Mouse (Mus musculus) embryo, embryonic 9.5 days (tissue): ENCODE results near the gene Ripk1.

ENCODE experiments used
- DNase-seq: peaks from one replicate; pipeline ENCODE4 v3.0.0-alpha.2; 2017; ENCODE audit errors: extremely low spot score

Ripk1 gene

GRCm38 (mm10) chr13:34002058-34003006 is at the start of gene Ripk1, which contains the start of gene Serpinb6a:
Ripk1 (plus strand) TSS chr13:34002363.
Serpinb6a (minus strand) TSS chr13:34002794.
- DNase-seq = peak; percentile 89

GRCm38 (mm10) chr13:33952947-33953346 is 49.2 kb upstream of the Ripk1 start:
- no peak for DNase-seq

DNA sequence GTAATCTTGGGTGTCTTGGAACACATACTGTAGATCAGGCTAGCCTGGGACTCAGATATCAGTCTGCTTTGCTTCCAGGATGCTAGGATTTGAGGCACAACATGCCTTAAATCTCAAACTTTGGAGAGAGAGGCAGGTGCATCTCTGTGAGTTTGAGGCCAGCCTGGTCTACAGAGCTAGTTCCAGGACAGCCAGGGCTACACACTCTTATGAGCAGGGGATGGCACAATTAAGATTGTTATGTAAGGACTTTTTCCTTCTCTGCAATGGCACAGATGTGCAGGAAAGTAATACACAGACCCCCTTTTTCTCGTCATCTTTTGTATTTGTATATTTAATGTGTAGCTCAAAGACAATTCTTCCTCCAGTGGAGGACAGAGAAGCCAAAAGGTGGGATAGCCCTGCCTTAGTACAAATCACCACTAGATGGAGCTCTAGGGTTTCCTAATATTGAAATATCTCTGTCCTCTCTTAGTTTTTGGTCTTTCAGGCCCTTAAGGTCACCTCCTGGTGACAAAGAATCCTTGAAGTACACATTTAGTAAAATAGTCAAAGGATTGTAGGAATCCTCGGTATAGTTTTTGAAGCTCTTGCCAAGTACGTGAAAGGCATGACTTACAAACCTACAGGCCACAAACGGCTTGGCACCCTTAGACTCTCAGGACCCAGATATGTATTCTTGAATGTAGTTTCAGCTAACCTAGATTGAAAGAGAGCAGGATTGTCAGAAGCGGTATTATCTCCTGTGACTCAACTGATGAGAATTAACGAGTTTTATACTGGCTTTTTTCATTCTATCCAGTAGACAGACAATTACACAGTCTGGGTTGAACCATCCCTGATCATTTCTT is 45.4 kb upstream of the Ripk1 start:
- peak; percentile 57 for DNase-seq

DNA sequence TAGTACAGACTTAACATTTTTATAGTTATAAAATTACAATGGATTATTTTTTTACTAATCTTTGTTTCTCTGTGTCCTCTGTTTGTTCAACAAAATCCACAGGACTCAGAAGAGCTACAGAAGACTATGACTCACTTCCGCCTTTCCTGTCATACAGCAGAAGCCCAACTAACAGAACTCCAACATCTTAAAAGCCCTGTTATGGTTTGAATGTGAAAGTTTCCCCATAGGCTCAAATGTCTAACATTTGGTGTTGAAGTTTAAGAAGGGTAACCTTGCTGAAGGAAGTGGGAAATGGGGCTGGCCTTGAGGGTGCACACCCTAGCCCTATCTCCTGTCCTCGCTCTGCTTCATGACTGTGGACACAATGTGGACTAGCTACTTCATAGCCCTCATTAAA is 42.4 kb upstream of the Ripk1 start:
- no peak for DNase-seq

DNA sequence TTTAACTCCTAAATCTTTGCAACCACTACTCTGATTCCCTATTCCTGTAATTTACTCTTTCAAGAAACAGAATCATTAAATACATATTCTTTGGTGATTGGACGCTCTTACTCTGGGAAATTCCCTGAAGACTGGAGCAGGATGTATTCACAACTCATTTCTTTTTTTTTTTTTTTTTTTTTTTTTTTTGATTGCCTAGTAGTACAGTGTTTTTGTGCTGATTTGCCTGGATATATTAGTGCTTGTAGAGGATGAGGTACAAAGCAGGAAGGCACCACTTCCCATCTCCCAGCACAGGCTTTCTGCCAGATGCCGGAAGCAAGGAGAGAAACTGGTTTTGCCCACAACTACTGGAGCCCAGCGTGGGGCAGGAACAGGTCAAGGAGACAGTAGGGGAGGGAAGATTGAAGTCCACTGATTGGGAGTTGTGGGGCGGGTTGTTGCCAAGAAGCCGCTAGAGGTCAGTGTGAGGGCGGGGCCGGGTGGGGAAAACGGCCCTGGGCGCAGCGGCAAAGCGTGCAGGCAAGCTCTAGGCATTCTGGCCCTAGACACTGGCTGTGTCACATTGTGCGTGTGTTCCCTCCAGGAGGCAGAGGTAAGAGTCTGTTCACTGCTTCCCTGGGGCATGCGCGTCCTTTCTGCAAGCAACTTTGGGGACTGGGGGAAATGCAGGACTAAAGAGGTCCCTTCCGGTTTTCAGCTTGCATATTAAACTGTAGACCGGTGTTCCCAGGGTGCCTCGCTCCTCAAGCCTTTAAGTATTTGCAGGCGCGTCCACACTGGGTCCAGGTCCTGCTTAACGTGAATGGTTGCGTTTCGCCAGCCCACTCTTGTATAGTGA is 37.7 kb upstream of the Ripk1 start, which contains the start of gene Nqo2:
Gene Nqo2, plus strand, starts transcription at position 482 of the 841 bp plus-strand sequence.
- peak; percentile 89 for DNase-seq

GRCm38 (mm10) chr13:33965056-33966024 is 36.8 kb upstream of the Ripk1 start:
- DNase-seq = no peak

DNA sequence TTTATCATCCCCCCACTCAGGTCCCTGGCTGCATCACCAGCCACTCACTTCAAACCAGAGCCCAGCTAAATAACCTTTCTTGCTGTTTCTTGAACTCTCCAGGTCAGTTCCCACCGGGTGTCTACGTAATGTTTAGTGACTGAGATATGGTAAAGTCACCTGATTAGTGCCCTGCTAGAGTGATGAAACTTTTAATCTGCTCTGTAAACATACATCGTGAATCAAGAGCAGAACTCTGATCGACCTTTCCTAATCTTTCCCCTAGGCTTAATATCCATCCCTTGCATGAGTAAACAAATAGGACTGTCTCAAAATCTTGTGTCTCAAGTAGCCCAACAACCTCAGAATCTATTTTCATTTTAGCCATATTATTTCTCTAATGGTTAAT is 36.1 kb upstream of the Ripk1 start:
- DNase-seq = no peak

- no peak for DNase-seq
Measured at GRCm38 (mm10) chr13:33966574-33966973, 35.6 kb upstream of the Ripk1 start.

DNA sequence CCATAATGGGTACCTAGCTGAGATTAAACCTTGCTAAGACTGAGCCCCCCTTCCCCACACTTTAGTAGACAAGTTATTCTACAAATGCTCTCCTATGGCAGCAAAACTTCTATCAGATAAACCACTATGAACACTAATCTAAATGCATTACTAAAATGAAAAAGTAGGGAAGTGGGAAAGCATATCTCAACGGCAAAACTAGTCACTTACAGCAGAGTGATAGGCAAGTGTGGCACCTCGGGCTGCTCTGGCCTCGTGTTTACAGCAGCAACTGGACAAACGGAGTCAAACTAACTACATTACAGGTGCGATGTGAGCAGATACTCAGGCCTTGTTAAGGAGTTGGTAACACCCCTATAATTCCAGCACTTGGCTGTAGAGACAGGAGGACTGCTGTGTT is 12.5 kb upstream of the Ripk1 start:
- no peak for DNase-seq

GRCm38 (mm10) chr13:33995197-33995596 is 7.0 kb upstream of the Ripk1 start:
- peak; percentile 51 for DNase-seq

DNA sequence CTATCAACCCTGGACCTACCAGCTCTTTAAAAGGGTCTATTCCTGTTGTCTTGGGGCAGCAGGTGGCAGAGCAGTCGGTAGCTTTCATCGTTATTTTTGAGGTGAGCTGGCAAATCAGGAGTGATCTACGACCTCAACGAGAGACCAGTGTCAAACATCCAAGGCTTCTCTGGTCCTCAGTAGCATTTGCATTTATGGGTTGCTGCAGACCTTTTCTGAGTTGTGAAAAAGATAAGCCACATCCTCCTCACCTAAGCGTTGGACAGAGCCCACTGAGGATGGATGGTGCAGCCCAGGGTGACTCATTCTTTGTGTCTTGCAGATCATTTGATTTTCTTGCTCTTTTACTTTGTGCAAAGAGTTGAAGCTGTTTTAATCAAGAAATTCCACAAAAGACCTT is 895 bp downstream of the Ripk1 start:
- no peak for DNase-seq

DNA sequence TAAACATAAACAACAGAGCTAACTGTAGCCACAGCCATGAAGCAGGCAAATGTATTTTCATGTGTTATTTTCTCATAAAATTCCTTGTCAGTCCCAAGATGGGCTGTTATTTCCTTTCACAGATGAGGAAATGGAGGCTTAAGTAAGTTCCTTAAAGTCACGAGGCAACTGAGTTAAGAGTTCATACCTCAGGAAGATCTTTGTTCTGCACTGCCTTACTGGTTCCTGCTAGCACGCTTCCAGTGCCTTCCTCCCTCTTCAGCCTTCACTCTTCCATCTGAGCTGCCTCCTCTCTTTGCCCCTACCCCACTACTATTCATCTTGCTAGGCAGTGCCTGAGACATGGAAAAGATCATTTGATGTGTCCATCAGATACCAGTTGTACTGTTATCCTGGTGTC is 5.1 kb downstream of the Ripk1 start:
- no peak for DNase-seq

DNA sequence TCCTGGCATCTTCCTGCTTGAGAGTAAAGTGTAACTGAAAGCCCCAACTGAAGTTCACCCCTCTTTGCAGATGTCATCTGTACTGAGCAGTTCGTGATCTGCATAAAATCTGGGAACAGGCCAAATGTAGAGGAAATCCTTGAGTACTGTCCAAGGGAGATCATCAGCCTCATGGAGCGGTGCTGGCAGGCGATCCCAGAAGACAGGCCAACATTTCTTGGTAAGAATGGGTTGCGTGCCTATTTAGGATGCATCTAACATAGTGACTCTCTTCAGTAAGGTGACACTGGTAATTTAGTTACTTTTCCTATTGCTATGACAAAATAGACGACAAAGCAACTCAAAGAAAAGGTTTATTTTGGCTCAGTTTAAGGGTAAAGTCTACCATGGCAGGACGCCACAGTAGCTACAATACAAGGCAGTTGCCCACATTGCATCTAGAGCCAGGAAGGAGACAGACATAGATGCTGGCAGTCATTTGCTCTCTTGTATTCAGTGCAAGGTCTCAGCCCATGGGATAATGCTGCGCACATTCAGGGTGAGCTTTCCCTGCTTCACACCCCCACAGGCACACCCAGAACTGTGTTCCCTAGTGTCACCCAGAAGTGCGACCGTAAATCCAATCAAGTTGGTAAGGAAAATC is 14.9 kb downstream of the Ripk1 start:
- no peak for DNase-seq

DNA sequence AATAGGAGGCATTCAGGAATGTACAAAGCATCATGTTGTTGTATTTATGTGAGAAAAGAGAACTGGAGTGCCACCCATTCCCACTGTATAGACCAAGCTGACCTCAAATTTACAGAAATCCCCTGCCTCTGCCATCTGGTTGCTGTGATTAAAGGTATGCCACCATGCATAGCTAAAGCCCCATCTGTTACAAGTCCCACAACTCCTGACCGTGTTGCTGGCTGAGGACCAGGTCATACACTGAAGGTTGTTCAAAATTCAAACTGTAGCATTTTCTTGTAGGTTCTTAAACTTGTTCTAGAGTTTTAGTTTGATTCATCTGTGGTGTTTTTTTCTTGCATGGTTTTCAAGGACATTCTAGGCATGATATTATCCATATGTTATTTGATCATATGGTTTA is 16.4 kb downstream of the Ripk1 start:
- DNase-seq = no peak

DNA sequence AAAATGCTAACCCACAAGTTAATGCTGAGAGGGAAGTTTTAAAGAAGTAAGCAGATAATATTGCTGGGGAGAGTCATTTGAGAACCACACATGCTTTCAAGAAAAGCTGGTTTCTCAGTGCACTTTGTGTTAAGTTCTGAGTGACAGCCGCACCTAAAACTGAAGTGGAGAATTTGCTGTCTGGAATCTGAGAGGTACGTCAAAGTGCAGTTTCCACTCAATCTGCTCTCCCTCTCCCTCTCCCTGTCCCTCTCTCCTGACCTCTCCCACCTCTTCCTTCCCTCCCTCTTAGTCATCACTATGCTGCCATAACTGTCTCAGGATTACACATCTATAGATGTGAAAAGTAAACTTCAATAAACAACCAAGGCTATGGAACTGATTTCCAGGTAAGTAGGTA is 19.8 kb downstream of the Ripk1 start:
- DNase-seq = no peak

GRCm38 (mm10) chr13:34032041-34032440 is 29.9 kb downstream of the Ripk1 start:
- no peak for DNase-seq

GRCm38 (mm10) chr13:34035424-34035823 is 33.3 kb downstream of the Ripk1 start:
- DNase-seq = no peak

DNA sequence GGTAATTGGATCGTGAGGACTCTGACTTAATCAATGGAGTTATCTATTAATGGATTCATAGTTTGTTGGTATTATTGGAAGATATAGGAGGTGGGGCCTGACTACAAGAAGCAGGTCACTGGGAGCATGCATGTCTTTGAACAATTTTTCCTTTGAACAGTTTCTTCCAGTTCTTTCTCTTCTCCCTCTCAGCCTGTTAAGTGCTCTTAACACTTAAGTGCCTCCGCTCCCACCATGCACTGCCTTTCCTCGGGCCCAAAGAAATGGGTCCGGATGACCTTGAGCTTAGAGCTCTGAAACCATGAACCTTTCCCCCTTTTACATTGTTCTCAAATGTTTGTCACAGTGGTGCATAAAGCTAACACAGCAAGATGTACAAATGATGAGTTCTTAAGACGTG is 34.6 kb downstream of the Ripk1 start:
- DNase-seq = no peak

DNA sequence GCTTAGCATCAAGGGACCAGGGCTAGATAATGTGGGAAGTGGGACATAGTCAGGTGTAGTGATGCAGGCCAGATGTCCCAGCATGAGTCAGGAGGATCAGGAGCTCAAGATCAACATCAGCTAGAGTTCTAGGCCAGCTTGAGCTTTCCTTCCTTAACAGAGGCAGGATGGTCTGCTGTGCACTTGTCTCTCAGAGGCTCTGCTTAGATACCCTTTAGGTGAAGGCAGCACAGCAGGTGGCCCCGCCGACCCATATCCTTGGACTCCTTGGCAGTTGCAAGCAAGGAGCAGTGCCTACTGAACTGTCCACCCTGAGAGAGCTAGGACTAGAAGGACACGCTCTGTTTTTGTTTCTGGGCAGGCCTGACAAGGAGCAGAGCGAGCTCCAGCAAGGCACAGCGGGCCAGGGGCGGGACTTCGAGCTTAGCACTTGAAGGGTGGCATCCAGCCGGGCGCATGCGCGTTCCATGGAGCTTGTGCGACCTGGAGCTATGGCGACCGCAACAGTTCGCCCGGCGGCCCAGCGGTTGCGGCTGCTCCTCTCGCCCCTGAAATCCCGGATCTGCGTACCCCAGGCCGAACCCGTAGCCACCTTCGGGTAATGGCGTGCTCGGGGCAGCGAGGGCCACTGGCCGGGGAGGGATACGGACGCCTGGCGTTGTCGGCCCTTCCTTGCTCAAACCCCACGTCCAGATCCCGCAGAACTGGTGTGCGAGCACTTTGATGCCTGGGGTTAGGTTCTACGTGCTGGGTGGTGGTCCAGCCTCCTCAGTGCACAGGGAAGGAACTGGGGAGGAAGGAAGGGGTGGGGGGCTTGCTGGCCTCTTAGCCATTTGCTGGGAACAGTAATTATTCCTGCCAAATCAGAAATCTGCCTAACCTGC is 35.3 kb downstream of the Ripk1 start, which contains the start of gene Bphl:
Gene Bphl, plus strand, starts transcription at position 426 of the 884 bp plus-strand sequence.
- peak; percentile 89 for DNase-seq
